Mouse (Mus musculus): ENCODE measurements around the gene Wfdc6a.
A peak's percentile ranks its signal among the peaks of the same experiment; 100 is the strongest.

Gene Wfdc6a

DNA sequence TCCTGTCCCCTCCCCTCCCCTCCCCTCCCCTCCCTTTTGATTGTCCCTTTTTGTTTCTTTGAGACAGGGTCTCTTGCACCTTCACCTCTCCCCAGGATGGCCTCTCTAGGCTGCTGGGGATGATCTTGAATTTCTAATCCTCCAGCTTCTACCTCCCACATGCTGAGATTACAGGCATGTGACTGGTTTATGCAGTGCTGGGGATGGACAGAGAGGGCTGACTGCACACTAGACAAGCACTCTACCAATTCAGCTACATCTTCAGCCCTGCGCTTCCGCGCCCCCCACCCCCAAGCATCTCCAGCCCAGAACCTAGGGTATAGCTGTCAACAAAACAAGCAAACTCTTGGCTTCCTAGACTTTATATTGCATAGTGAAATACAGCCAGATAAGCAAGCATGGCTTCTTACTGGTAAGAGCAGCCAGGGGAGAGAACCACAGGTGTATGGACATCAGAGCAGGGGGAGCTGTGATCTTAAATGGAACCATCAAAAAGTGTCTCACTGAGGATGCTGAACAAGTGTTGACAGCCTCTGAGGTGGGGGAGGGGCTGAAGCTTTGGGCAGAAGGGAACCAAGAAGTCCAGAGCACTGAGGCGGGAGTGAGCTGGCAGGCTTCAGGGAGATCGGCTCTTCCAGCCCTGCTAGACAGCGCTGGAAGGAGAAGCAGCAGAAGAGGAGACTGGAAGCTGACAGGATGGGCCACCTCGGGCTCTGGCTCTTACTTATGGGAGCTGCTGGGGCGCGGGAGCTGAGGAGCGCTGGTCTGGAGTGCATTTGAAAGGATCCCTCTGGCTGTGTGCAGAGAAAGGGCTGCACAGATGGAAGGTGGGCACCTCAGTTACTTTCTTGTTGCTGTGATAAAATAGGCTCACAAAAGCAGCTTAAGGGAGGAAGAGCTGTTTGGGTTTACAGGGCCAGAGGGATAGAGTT, 35.0 kb downstream of the Wfdc6a start:
- DNase-seq (ENCODE audit: low read depth, low spot score): no peak

DNA sequence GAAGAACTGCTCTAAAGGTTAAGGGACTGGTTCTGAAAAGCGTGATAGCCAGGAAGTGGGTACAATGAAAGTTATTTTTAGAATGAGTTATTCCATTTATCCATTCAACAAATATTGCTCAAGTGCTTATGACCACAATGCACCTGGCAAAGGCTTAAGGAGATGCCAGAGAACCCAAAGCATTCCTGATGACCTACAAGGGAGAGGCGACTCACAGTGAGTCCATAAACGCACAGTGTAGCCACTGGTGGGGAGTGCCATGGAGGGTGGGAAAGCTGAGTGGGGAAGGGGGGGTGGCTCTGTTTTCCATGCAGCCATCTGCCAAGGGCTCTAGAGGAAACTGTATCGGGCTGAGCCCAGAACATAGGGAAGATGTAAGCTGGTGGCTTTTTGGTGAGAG, 35.9 kb downstream of the Wfdc6a start:
- peak; percentile 63 for DNase-seq (ENCODE audit: low read depth, low spot score)

DNA sequence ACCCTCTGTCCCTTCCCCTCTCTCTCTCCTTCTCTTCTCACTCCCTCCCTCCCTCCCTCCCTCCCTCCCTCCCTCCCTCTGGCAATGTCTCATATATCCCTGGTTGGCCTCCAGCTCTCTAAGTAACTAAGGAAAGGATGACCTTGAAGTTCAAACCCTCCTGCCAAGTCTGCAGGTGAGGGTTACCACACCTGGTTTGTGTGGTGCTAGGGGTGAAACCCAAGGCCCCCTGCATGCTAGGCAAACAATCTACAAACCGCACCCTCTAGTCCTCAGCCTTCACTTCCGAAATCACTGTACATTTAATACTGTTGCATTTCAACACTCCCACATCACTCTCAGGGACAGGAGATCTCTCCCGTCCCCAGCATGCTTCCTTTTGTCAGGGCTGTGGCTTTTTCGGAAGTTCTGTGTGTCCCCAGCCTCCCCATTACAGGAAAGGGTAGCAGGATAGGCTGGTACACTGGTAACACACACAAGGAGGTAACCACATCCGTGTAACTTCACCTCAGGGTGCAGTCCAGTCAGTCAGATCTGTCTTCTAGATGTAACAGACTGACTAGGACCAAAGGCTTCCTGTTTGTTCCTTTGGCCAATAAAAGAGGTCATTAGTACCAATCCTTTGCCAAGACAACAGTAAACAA, 40.7 kb downstream of the Wfdc6a start:
- DNase-seq (ENCODE audit: low read depth, low spot score): no peak

DNA sequence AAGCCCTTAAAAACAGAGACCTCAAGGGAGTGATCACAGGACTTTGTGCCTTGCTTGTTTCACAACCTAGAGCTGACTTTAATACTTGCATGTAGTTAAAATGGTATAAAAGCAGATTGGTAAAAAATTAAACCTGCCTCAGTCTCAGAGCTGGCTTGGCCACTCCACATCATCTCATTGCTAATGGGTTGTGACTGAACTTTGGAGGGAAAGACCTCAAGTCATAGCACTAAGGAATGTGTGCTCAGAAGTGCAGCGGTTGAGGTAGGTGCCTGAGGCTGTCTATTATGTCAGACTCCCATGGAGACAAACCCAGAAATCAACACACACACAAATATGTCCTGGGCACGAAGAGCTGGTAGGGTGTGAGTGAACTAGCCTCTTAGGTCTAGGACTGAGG, 41.5 kb downstream of the Wfdc6a start:
- DNase-seq (ENCODE audit: low read depth, low spot score): no peak

DNA sequence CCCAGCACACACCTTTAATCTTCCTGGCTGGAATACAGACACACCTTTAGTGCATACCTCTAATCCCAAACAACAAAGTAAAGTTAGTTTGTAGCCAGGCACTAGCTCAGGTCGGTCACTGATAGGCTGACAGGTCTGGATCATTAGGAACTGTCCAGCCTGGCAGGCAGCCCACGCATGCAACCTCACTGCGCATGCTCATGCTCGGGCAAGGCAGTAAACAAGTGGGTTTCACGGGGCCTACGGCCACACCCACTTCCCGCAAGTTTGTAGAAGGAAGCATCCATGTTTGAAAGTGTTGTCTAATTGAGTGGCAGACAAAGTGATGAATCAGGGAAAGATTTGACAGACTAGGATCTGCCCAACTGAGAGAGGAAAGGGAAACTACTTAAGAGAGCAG, 42.6 kb downstream of the Wfdc6a start:
- no peak for DNase-seq (ENCODE audit: low read depth, low spot score)

DNA sequence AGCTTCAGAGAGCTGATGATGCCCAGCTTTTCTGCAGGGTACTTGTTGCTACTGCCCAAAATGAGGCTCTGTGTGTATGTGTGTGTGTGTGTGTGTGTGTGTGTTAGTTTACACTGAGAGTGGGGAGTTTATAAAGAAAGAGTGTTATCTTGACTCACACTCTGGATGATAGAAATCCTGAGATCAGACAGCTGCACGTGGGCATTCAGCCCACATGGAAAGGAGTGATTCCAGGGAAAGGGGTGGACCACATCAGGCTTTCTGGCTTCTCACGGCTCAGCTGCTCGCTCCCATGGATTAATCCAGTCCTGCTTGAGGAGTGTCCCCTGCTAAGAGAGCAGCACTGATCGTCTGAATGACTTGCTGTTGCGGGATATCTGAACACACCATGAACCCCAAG, 43.1 kb downstream of the Wfdc6a start:
- DNase-seq (ENCODE audit: low read depth, low spot score): no peak

DNA sequence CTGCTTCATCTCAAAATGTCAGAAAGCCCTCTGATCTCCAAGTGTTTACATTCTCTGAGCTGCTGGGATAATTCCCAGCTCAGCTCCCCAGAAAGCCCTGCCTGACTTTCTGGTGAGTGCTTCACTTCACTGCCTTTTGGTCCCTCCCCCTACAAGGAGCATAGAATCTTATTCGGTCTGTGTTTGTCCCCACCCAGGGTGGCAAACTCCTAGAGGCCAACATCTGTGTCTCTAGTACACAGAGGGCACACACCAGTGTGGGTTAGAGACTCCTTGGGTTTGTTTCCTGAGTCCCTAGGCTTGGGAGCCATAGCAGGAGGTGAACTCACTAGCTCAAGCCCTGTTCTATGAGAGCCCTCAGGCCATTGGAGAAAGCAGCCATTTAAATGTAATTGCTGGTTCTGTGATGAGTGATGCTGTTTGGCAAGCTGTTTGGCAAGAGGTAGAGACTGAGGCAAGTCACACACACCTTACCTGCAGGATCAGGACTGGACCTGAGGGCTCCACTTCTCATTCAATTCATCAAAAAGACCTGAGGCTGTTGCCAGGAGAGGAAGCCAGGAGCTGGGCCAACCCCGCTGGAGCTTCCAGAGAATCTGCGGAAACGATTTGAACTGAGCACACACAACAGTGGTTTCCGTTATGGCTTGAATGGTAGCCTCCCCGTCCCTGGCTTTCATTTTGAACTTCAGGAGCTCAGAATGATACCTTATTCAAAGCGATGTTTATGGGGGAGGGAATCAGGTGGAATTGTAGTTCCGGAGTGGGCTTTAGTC, 44.4 kb downstream of the Wfdc6a start:
- DNase-seq (ENCODE audit: low read depth, low spot score): no peak

DNA sequence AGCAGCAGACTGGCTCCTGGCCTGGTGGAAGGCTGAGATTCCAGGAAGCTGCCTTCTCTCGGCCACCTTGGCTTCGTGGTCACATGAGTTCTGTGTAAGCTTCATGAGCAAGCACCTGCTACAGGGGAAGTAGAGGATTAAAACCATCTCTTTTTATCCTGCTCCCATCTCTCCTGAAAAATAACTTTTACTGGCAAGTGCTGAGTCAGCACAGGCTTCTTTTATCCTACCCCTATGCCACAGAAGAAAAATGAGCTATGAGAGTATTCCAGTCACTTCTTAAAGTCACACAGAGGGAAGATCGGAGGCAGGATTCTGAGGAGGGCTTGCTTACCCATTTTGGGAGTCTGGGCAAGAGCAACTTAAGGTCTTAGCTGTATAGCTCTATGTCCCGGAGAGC, 48.2 kb downstream of the Wfdc6a start:
- DNase-seq (ENCODE audit: low read depth, low spot score): no peak

DNA sequence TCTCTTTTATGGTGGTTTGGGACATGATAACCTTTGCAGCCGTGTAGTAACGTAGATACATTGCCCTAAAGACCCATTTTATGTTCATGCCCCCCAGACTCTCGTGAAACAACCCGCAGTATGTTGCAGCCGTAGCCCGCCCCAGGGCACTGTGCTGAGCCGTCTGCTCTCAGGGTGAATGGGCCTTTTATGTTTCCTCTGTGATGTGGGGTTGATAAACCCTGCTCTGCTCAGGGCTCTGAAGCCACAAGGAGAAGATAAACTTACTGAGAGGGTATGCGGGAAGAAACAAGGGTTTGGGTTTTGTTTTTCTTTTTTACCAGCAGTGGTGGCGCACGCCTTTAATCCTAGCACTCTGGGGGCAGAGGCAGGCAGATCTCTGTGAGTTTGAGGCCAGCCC, 50.9 kb downstream of the Wfdc6a start:
- DNase-seq (ENCODE audit: low read depth, low spot score): no peak

DNA sequence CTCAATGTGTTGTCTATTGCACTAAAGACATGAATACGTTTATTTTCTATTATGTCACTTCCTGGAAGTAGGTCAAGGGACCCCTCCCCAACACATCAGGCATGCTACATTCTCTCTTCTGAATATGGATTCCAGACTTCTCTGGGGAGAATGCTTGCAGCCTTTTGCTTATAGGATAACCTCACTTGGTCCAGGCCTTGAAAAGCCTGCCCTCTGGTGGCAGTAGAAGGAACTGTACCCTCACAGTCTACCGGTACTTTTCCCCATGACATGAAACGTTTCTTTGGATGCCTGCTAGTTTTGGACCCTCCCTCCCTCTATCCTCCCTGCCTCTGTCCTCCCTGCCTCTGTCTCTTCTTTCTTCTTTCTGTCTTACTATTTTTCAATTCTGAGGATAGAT, 54.1 kb downstream of the Wfdc6a start:
- DNase-seq (ENCODE audit: low read depth, low spot score): peak; percentile 91

Data from 3T3-L1 (cell line).